ENCODE assay signal across 9 mouse cellular contexts in the genomic region with DNA sequence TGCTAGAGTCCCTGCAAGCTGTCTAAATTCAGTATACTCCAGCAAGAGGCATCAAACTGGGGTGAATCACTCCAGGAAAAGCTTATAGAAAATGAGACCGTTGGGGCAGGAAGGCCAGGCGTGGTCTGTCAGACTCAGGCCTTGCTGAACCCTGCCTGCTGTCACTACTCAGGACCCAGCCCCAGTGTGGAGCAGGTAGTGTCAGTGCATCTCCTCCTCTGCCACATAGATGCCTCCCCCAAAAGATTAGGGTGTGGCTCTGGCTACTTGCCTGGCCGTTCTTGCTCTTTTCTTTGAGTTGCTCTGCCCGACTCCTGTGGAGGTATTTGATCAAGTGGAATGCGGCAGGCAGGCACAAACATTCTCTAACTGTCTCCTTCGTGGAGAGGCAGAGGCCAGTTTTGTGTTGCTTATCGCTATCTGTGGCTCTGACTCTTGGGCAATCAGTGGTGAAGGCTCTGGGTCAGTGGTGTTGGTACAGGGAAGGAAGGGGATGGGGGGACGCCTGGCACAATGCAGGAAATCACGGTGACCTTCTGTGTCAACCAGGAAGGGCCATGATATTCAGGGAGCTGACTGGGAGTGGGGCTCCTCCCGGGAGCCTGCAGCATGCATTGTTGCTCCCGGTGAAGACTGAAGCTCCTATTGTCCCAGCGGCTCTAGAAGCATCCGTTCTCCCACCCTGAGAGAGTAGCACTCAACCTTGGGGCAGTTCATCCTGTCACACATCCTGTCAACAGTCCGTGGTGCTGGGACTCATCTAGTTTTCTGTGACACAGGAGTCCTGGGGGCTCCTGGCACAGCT. TPM values are rescaled to one million over a fixed set of nuclear protein-coding genes. Genes with fewer than 3 reads are reported as not detected.
DNase-seq lines count a peak whose midpoint lies in the region; ATAC-seq and TF ChIP-seq lines count a peak whose summit lies in the region.
"Had no signal": no experiment of that assay in that cellular context is flagged by ENCODE, and none has a peak within 500 bp of the region (broad histone marks: within the 10 kb centered on the region; RNA-seq: fewer than 3 reads in every experiment).

No protein-coding gene starts in this region.

- H3K9ac ChIP-seq in liver, adult 2 months (ENCODE audit: low read depth, low read length) = no peak overlapping the region
- H3K9ac ChIP-seq in heart, embryonic 14.5 days (ENCODE audit: low read length) = peak overlapping the region; percentile 52
- H3K9ac ChIP-seq in liver, embryonic 12.5 days = no peak overlapping the region

- no peaks in the 10 kb centered on the region for H3K27me3 ChIP-seq in liver, adult 2 months (ENCODE audit: control insufficient read depth, insufficient read depth, low read length)
- no peaks in the 10 kb centered on the region for H3K27me3 ChIP-seq in heart, embryonic 14.5 days (ENCODE audit: control insufficient read depth, insufficient read depth, low read length)
- peaks cover 27% of the 10 kb centered on the region for H3K27me3 ChIP-seq in liver, embryonic 12.5 days (replicated peaks)
- H3K27me3 ChIP-seq in small intestine, adult 2 months (ENCODE audit: control insufficient read depth, insufficient read depth, low read length) = no peaks in the 10 kb centered on the region

- H3K4me2 ChIP-seq in heart, embryonic 14.5 days (ENCODE audit: low read length) = peak overlapping the region; percentile 47
- no peak overlapping the region for H3K4me2 ChIP-seq in liver, embryonic 12.5 days

- intact Hi-C loops in gastrocnemius, postnatal 36 days (cut with DNase I) = no loop called here

- H3K79me2 ChIP-seq in liver, adult 2 months (ENCODE audit: control insufficient read depth, insufficient read depth, low read length) = no peaks in the 10 kb centered on the region

- DNase-seq in liver, adult 2 months (ENCODE audit: extremely low read depth, low read depth, low spot score) = no peak
- no peak for DNase-seq in liver
- no peak for DNase-seq in cerebellum, adult 11 months
- DNase-seq in layer of hippocampus, adult 9-10 months (ENCODE audit: low spot score) = no peak
- DNase-seq in gastrocnemius, postnatal 36 days = no peak

- H3K27ac ChIP-seq in liver, adult 2 months (replicated peaks; ENCODE audit: insufficient read depth, low read depth, low read length) = peak overlapping the region; percentile 38
- H3K27ac ChIP-seq in heart, embryonic 14.5 days (replicated peaks in 1 of 2; ENCODE audit: control insufficient read depth in 1 of 2, insufficient read depth in 1 of 2, low read depth in 2 of 2, low read length in 2 of 2) = peak overlapping the region; percentile 59 to 87
- peak overlapping the region; percentile 39; the same call in 1 of the 2 replicates for H3K27ac ChIP-seq in liver, embryonic 12.5 days
- peak overlapping the region; percentile 24; the same call in 1 of the 2 replicates for H3K27ac ChIP-seq in small intestine, adult 2 months (ENCODE audit: insufficient read depth, low read depth, low read length)

- no peaks in the 10 kb centered on the region for H3K36me3 ChIP-seq in liver, adult 2 months (ENCODE audit: control insufficient read depth, insufficient read depth, low read length)
- H3K36me3 ChIP-seq in heart, embryonic 14.5 days (ENCODE audit: control insufficient read depth, insufficient read depth, low read length) = no peaks in the 10 kb centered on the region
- H3K36me3 ChIP-seq in liver, embryonic 12.5 days = no peaks in the 10 kb centered on the region
- H3K36me3 ChIP-seq in small intestine, adult 2 months (ENCODE audit: control insufficient read depth, insufficient read depth, low read length) = no peaks in the 10 kb centered on the region

- H3K9me3 ChIP-seq in heart, embryonic 14.5 days (ENCODE audit: control insufficient read depth, low read length) = no peaks in the 10 kb centered on the region
- H3K9me3 ChIP-seq in liver, embryonic 12.5 days (replicated peaks) = no peaks in the 10 kb centered on the region

- H3K4me3 ChIP-seq in liver, adult 2 months (ENCODE audit: insufficient read depth, low read depth, low read length) = no peak overlapping the region
- no peak overlapping the region for H3K4me3 ChIP-seq in heart, embryonic 14.5 days (ENCODE audit: control insufficient read depth in 1 of 2, insufficient read depth in 1 of 2, low read depth in 1 of 2, low read length in 2 of 2)
- no peak overlapping the region for H3K4me3 ChIP-seq in liver, embryonic 12.5 days
- H3K4me3 ChIP-seq in small intestine, adult 2 months (ENCODE audit: low read depth, low read length) = no peak overlapping the region

- no peak for TF ChIP-seq POLR2A in liver, adult 2 months (IDR thresholded peaks at IDR 0.05; ENCODE audit: extremely low read depth, insufficient read depth, low read length)
- TF ChIP-seq POLR2A in small intestine, adult 2 months (IDR thresholded peaks at IDR 0.05; ENCODE audit: low read depth, low read length) = no peak

- TF ChIP-seq CTCF in liver, adult 2 months (IDR thresholded peaks at IDR 0.05; ENCODE audit: low read depth, low read length) = no peak
- TF ChIP-seq CTCF in small intestine, adult 2 months (IDR thresholded peaks at IDR 0.05; ENCODE audit: extremely low read depth, insufficient read length, insufficient replicate concordance, low read depth, low read length) = no peak

- ATAC-seq in heart, embryonic 14.5 days (ENCODE audit: insufficient number of reproducible peaks, insufficient read depth, low FRiP score, low read depth) = peak; percentile 70
- ATAC-seq in liver, embryonic 12.5 days = peak; percentile 40

- peaks cover 2% of the 10 kb centered on the region; the same call in 1 of the 2 replicates for H3K4me1 ChIP-seq in liver, adult 2 months (ENCODE audit: control insufficient read depth, insufficient read depth, low read length)
- H3K4me1 ChIP-seq in heart, embryonic 14.5 days (ENCODE audit: control insufficient read depth in 2 of 2, insufficient read depth in 2 of 2, low read length in 2 of 2) = peaks cover 43 to 67% of the 10 kb centered on the region in 2 experiments
- H3K4me1 ChIP-seq in liver, embryonic 12.5 days = peaks cover 11% of the 10 kb centered on the region; the same call in 1 of the 2 replicates
- peaks cover 9% of the 10 kb centered on the region; the same call in 1 of the 2 replicates for H3K4me1 ChIP-seq in small intestine, adult 2 months (ENCODE audit: control insufficient read depth, insufficient read depth, insufficient read length, low read length)

- WGBS in liver, adult 2 months = 37% methylated on average over 14 of the region's 14 CpGs
- WGBS in heart, embryonic 14.5 days = 10% methylated on average over 14 of the region's 14 CpGs
- WGBS in liver, embryonic 12.5 days (ENCODE audit: insufficient replicate concordance) = 19% methylated on average over 14 of the region's 14 CpGs
- 34% methylated on average over 14 of the region's 14 CpGs for WGBS in small intestine, adult 2 months

RNA-seq across cellular contexts. Expression of a gene that starts 12.6 kb away (rescaled TPM):
- total RNA-seq in liver, adult 2 months (2014; rRNA removed) = 2.9 and 3.0 TPM in 2 replicates
- 2.0 and 2.4 TPM in 2 replicates for polyA plus RNA-seq in liver, adult 2 months (2012; rRNA removed)
- polyA plus RNA-seq in heart, embryonic 14.5 days (2014; fragmentation: Nextera tagmentation; extraction: Ambion mirVana) = 9.2 and 11.3 TPM in 2 replicates
- polyA plus RNA-seq in liver, embryonic 12.5 days (2016; fragmentation: Nextera tagmentation; extraction: Ambion mirVana) = 1.8 and 2.5 TPM in 2 replicates
- polyA plus RNA-seq in small intestine, adult 2 months (2012; rRNA removed) = 8.0 and 22.6 TPM in 2 replicates
- total RNA-seq in gastrocnemius, postnatal 36 days (2021) = 10 to 100 TPM; 29.0 to 41.6 TPM

RNA-seq across cellular contexts. Expression of a gene that starts 25.3 kb away (rescaled TPM):
- 9.6 and 14.4 TPM in 2 replicates for total RNA-seq in liver, adult 2 months (2014; rRNA removed)
- polyA plus RNA-seq in liver, adult 2 months (2012; rRNA removed) = 25.4 and 27.1 TPM in 2 replicates
- 29.7 and 32.6 TPM in 2 replicates for polyA plus RNA-seq in heart, embryonic 14.5 days (2014; fragmentation: Nextera tagmentation; extraction: Ambion mirVana)
- polyA plus RNA-seq in liver, embryonic 12.5 days (2016; fragmentation: Nextera tagmentation; extraction: Ambion mirVana) = 26.0 and 26.1 TPM in 2 replicates
- 99.7 and 172 TPM in 2 replicates for polyA plus RNA-seq in small intestine, adult 2 months (2012; rRNA removed)
- total RNA-seq in gastrocnemius, postnatal 36 days (2021) = 10 to 100 TPM; 21.9 to 28.4 TPM

RNA-seq across cellular contexts. Expression of a gene that starts 50.7 kb away (rescaled TPM):
- total RNA-seq in liver, adult 2 months (2014; rRNA removed) = not detected in 2 replicates
- not detected in 2 replicates for polyA plus RNA-seq in liver, adult 2 months (2012; rRNA removed)
- polyA plus RNA-seq in heart, embryonic 14.5 days (2014; fragmentation: Nextera tagmentation; extraction: Ambion mirVana) = not detected in 2 replicates
- polyA plus RNA-seq in liver, embryonic 12.5 days (2016; fragmentation: Nextera tagmentation; extraction: Ambion mirVana) = not detected in 2 replicates
- polyA plus RNA-seq in small intestine, adult 2 months (2012; rRNA removed) = not detected in 2 replicates
- not detected for total RNA-seq in gastrocnemius, postnatal 36 days (2021)
- total RNA-seq: hematopoietic stem cell, adult 5-6 weeks had no signal
